Mouse (Mus musculus): ENCODE measurements around the gene Nkain4. TPM values are rescaled to one million over a fixed set of nuclear protein-coding genes. Genes with fewer than 3 reads are reported as not detected.
A peak's percentile ranks its signal among the peaks of the same experiment; 100 is the strongest.

Nkain4 gene
- total and polyA plus RNA-seq, 3 experiments = not detected

DNA sequence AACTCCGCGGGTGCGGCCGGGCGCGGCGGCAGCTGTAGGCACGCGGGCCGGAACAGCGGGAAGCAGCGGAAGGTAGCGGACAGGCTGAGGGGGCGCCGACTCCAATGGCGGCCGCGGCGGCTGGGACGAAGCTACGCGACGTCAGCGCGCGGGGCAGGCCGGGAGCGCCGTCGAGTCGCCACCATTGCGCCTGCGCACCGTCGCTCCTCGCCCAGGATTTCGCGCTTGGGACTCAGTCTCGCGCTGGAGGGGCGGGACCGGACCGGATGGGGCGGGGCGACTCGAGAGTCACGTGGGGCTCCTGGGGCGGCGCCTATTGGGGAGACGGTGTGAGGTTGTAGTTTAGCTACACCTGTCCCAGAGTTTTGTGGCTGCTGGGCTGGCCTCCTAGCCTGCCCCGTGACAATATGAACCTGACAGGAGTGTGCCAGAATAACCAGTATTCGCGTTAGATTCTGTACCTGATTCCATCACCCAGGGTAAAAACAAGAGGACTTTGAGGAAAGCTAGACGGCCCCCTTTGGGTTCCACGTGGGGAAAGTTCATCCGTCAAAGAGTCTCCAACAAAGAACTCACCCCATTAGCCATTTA lies 33.6 kb downstream of the Nkain4 start, which contains the start of gene Ythdf1 (continued):
- peak; percentile 85 for TF ChIP-seq MYC (IDR thresholded peaks at IDR 0.05; ENCODE audit: low read depth, low read length)
- TF ChIP-seq EP300 (IDR thresholded peaks at IDR 0.05; ENCODE audit: low read depth in 1 of 2, low read length in 2 of 2) = no peak

GRCm38 (mm10) chr2:180919913-180920809 lies 34.3 kb downstream of the Nkain4 start:
- Histone ChIP-seq H3K27ac (ENCODE audit: control insufficient read depth, low read depth, low read length) (peak overlapping the region; percentile 45), H3K79me2 (ENCODE audit: control insufficient read depth, insufficient read depth, low read length, poor library complexity) (peaks cover 36% of the 10 kb centered on the region), H3K36me3 (ENCODE audit: control insufficient read depth in 1 of 2, insufficient read depth in 2 of 2, low read length in 2 of 2) (peaks cover 11 to 38% of the 10 kb centered on the region in 2 experiments), H3K27me3 (ENCODE audit: control insufficient read depth in 1 of 2, insufficient read depth in 2 of 2, low read length in 2 of 2) (no peaks in the 10 kb centered on the region), H3K9ac (ENCODE audit: control insufficient read depth, low read depth, low read length, poor library complexity, severe bottlenecking) (peak overlapping the region; percentile 97), H3K4me3 (ENCODE audit: control insufficient read depth in 1 of 2, insufficient read depth in 1 of 2, low read depth in 2 of 2, low read length in 2 of 2) (peak overlapping the region; percentile 85 to 86), H3K4me1 (ENCODE audit: control insufficient read depth in 1 of 2, insufficient read depth in 2 of 2, low read length in 2 of 2) (peaks cover 5 to 21% of the 10 kb centered on the region in 2 experiments), H3K9me3 (replicated peaks; ENCODE audit: insufficient read depth, low read length) (no peaks in the 10 kb centered on the region)
- DNase-seq (ENCODE audit: low read depth, low spot score) = peak; percentile 44
- no peak for TF ChIP-seq BHLHE40 (IDR thresholded peaks at IDR 0.05; ENCODE audit: borderline replicate concordance, low read depth, low read length)
- peak; percentile 70 for TF ChIP-seq SIN3A (IDR thresholded peaks at IDR 0.05; ENCODE audit: low read length)
- TF ChIP-seq POLR2A (IDR thresholded peaks at IDR 0.05; ENCODE audit: control insufficient read depth in 1 of 2, insufficient read depth in 1 of 2, low read depth in 1 of 2, low read length in 2 of 2, poor library complexity in 1 of 2) = 0 out of 4 replicates have a peak, but pooled peaks of 1 of the 2 experiments have one; percentile 3

DNA sequence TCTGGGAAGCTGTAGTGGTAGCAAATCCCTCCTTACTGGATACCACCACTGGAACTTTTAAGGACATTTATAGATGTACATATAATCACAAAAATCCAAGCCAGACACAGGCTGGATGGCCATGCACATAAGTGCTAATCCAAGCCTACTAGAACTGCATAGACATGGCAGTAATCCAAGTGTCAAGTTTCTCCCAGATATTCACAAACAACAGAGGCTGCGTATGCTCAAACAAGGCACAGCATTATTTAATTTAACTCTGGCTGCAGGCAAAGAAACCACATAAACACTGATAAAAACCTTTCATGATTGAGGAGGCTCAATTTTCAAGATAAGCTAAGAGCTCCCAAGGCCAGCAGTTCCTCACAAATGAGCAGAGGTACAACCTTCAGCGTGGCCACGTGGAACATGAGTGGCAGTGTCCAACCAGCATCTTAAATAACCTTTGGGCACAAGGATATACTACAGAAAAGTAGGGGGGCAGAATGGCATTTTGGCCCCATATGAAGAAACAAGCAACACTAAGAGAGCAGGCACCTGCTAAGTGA lies 38.5 kb downstream of the Nkain4 start:
- no peak overlapping the region for H3K27ac ChIP-seq (ENCODE audit: control insufficient read depth, low read depth, low read length)
- peaks cover 56% of the 10 kb centered on the region for H3K79me2 ChIP-seq (ENCODE audit: control insufficient read depth, insufficient read depth, low read length, poor library complexity)
- no peak overlapping the region for H3K4me3 ChIP-seq (ENCODE audit: control insufficient read depth in 1 of 2, insufficient read depth in 1 of 2, low read depth in 2 of 2, low read length in 2 of 2)
- H3K9me3 ChIP-seq (replicated peaks; ENCODE audit: insufficient read depth, low read length) = no peaks in the 10 kb centered on the region
- H3K9ac ChIP-seq (ENCODE audit: control insufficient read depth, low read depth, low read length, poor library complexity, severe bottlenecking) = no peak overlapping the region
- peaks cover 35 to 38% of the 10 kb centered on the region in 2 experiments for H3K36me3 ChIP-seq (ENCODE audit: control insufficient read depth in 1 of 2, insufficient read depth in 2 of 2, low read length in 2 of 2)
- DNase-seq (ENCODE audit: low read depth, low spot score) = peak; percentile 50
- H3K4me1 ChIP-seq (ENCODE audit: control insufficient read depth in 1 of 2, insufficient read depth in 2 of 2, low read length in 2 of 2) = peaks cover 5 to 15% of the 10 kb centered on the region in 2 experiments
- no peaks in the 10 kb centered on the region for H3K27me3 ChIP-seq (ENCODE audit: control insufficient read depth in 1 of 2, insufficient read depth in 2 of 2, low read length in 2 of 2)
- no peak for TF ChIP-seq CHD1 (IDR thresholded peaks at IDR 0.05; ENCODE audit: low read depth, low read length)
- peak; percentile 85; the same call in 1 of the 2 replicates for TF ChIP-seq MYC (IDR thresholded peaks at IDR 0.05; ENCODE audit: low read depth, low read length)
- TF ChIP-seq SIN3A (IDR thresholded peaks at IDR 0.05; ENCODE audit: low read length) = peak; percentile 79
- peak; percentile 83 for TF ChIP-seq RCOR1 (IDR thresholded peaks at IDR 0.05; ENCODE audit: low read depth, low read length)
- TF ChIP-seq MAX (IDR thresholded peaks at IDR 0.05; ENCODE audit: low read length) = peak; percentile 76
- no peak for TF ChIP-seq POLR2AphosphoS2 (IDR thresholded peaks at IDR 0.05; ENCODE audit: low read length)
- TF ChIP-seq CTCF (IDR thresholded peaks at IDR 0.05 in 2 of 3, conservative IDR thresholded peaks at IDR 0.05 in 1 of 3; ENCODE audit: control insufficient read depth in 1 of 3, insufficient read depth in 1 of 3, low read depth in 2 of 3, low read length in 3 of 3, poor library complexity in 1 of 3, severe bottlenecking in 1 of 3) = no peak
- no peak for TF ChIP-seq ZNF384 (IDR thresholded peaks at IDR 0.05; ENCODE audit: low read depth, low read length)
- TF ChIP-seq USF2 (IDR thresholded peaks at IDR 0.05; ENCODE audit: borderline replicate concordance in 1 of 2, insufficient read depth in 1 of 2, low read depth in 1 of 2, low read length in 2 of 2) = no peak
- no peak for TF ChIP-seq POLR2A (IDR thresholded peaks at IDR 0.05; ENCODE audit: control insufficient read depth in 1 of 2, insufficient read depth in 1 of 2, low read depth in 1 of 2, low read length in 2 of 2, poor library complexity in 1 of 2)
- TF ChIP-seq ETS1 (IDR thresholded peaks at IDR 0.05; ENCODE audit: low read depth, low read length) = peak; percentile 65; the same call in 1 of the 2 replicates
- TF ChIP-seq EP300 (IDR thresholded peaks at IDR 0.05; ENCODE audit: low read depth in 1 of 2, low read length in 2 of 2) = peak in 1 of 2 experiments; percentile 50; a peak in 3 of 4 replicates
- peak; percentile 94 for TF ChIP-seq MXI1 (IDR thresholded peaks at IDR 0.05; ENCODE audit: low read depth, low read length)
- peak; percentile 67 for TF ChIP-seq GATA1 (IDR thresholded peaks at IDR 0.05; ENCODE audit: low read depth, low read length)
- peak; percentile 56; the same call in 1 of the 2 replicates for TF ChIP-seq USF1 (IDR thresholded peaks at IDR 0.05; ENCODE audit: low read depth, low read length)

All from MEL (cell line).